Mouse (Mus musculus) spleen, embryonic (tissue): Measurements from ENCODE around the gene Zfp987.
"Not testable (repeated sequence)": the region's sequence is repeated elsewhere in the genome, so short reads cannot be mapped to it uniquely, and the experiment has no call there.

Source experiments
- CTCF ChIA-PET: fragments of 350-600 bp; sonication (Branson Sonifier 250); formaldehyde crosslinking; loops from one replicate; lab custom pipeline; 2022; lab: Charles Lee

Gene Zfp987

GRCm38 (mm10) chr4:146096998-146097397 lies at the start of gene Zfp987:
TSS of gene Zfp987 (plus strand) at chr4:146097298.
- CTCF ChIA-PET = not testable (repeated sequence)

GRCm38 (mm10) chr4:146052536-146052935 lies 44.6 kb upstream of the Zfp987 start:
- CTCF ChIA-PET = not testable (repeated sequence)

GRCm38 (mm10) chr4:146053445-146053844 lies 43.7 kb upstream of the Zfp987 start:
- CTCF ChIA-PET = not testable (repeated sequence)

GRCm38 (mm10) chr4:146055335-146055734 lies 41.8 kb upstream of the Zfp987 start:
- CTCF ChIA-PET = no interaction called here

DNA sequence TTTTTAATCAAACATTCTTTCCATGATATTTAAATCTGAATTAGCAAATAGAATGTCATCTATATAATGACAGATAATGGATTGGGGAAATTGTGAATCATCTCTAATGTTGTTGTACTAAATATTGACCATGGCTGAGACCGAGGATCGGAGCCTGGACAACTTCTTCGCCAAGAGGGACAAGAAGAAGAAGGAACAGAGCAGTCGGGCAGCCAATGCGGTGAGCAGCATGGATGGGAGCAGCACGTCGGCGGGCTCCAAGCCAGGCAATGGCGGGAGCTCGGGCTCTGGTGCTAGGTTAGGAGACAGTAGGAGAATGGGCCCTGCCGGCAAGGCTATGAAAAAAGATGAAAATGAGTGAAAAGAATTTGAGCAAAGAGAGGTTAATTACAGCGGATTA lies 38.5 kb upstream of the Zfp987 start:
- CTCF ChIA-PET = not testable (repeated sequence)

GRCm38 (mm10) chr4:146059078-146059477 lies 38.0 kb upstream of the Zfp987 start:
- CTCF ChIA-PET = not testable (repeated sequence)

GRCm38 (mm10) chr4:146059974-146060693 lies 37.0 kb upstream of the Zfp987 start:
- CTCF ChIA-PET = not testable (repeated sequence)

- CTCF ChIA-PET = not testable (repeated sequence)
These were observed 36.0 kb upstream of the Zfp987 start for GRCm38 (mm10) chr4:146061082-146061481.

- CTCF ChIA-PET = not testable (repeated sequence)
These were observed 35.1 kb upstream of the Zfp987 start for GRCm38 (mm10) chr4:146062021-146062420.

DNA sequence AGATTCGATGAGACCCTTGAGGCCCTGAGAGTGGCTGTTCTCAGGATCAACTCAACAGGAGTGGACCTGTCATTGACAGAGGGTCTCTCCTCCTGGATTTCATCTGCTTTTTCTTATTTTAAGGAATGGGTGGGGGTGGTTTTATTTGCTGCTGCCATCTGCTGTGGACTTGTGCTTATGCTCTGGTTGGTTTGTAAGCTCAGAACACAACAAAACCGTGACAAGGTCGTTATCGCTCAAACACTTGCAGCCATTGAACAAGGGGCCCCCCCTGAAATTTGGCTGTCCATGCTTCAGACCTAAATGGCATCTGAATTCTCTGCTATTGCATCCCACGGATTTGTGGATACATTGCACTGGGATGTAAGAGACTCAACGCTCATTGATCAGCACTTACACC lies 34.1 kb upstream of the Zfp987 start:
- CTCF ChIA-PET = not testable (repeated sequence)

DNA sequence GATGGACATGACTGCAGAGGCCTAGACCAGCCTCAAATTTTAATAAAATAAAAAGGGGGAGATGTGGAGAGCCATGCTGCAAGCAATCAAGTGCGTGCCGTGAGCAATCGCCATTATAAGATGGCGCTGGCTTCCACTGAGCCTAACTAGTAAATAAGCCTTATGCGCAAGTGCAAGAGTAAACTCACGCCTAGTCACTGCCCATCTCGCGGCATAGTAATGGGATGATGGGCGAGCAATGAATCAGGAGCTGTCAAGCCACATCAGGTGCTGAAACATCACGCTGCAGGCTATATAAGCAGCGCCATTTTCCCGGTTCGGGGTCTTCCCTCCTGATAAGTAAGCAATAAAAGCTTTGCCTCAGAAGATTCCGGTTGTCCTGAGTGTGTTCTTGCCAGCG lies 33.5 kb upstream of the Zfp987 start:
- CTCF ChIA-PET = not testable (repeated sequence)

DNA sequence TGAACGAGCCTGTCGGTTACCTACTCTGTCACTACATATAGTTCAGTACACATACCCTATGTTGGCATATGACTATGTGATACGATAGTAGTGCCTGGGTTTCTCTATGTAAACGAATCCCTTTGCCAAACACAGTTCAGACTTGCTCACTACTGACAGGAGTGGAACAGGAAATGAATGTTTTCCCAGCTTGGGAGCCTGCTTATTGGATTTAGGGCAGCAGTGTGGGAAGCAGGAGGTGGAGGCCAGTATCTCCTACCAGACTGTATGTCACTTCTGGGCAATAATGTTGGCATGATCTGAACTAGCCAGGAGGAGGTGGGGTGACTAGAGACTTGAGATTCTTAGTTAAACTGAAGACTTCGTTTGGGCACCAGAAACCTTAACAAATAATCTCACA lies 32.3 kb upstream of the Zfp987 start:
- CTCF ChIA-PET = not testable (repeated sequence)

DNA sequence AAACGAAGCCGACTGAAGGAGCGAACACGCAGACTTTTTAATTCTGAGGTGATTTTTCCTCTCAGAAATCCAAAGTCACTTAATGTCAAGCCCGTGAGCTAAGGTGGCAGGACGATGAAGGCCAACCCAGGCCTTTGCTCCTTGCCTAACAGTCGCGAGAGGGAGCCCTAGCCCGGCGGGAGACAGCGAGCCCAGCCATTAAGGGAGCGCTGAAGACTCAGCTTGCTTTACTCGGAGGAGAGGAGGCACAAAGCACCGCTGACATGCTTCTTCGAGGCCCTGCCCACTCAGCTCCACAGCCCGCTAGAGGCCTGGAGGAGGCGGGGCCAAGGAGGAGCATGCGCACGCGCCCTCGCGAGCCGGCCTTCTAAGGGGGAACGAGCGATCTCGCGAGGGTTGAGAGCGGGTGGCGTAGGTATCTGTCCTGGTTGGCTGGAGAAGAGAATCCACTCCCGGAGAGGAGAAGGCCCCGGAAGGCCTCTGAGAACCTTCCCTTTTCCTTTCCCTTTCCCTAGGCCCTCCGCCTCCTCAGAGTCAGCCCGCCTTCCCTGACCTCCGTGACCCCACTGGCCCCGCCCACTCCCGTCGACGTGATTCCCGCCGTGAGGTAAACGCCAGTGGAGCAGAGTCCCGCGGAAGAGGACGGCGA lies 30.0 kb upstream of the Zfp987 start:
- CTCF ChIA-PET = not testable (repeated sequence)

DNA sequence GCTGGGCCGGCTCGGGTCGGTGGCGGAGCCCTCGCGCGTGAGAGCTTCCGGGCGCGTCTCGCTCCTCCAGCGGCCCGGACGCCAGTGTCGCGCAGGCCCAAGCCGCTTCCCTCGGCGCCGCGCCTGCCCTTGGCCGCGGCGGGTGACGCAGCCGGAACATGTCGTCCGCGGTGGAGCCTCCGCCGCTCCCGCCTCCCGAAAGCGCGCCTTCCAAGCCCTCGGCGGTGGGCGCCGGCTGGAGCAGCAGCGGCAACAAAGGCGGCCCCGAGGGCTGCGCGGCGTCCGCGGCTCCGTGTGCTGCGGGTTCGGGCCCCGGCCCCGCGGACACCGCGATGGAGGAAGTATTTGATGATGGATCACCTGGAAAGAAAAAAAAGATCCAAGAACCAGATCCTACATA lies 29.5 kb upstream of the Zfp987 start:
- CTCF ChIA-PET = not testable (repeated sequence)

DNA sequence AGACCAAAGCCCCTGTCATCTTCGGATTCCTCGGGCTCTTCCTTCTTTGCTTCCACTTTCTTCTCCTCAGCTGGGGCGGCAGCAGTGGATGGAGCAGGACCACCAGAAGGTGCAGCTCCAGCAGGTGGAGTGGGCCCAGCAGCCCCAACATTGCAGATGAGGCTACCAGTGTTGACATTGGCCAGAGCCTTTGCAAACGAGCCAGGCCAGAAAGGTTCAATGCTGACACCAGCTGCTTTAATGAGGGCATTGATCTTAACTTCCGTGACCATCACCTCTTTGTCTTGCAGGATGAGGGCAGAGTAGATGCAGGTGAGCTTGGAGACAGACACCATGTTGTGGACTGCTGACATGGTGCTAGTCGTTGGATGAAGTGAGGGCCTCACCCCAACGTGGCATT lies 23.8 kb upstream of the Zfp987 start:
- CTCF ChIA-PET = not testable (repeated sequence)

DNA sequence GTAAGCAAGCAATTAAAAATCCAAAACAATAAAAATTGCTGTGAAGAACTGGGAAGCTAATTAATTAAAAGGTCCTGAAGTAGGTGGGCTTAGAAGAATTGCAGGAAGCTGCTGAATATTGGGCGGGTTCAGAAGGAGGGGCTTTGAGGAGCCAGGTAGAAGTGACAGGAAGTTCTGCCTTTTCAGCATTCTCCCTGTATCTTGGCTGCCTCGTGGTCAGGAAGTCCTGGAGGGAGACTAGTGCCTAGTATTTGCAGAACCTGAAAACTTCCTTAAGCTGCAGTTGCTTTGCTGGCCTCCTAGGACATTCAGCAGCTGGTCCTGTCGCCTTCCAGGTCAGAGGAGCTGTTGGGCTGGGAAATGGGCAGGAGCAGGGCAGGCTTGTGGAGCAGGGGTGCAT lies 4.3 kb downstream of the Zfp987 start:
- CTCF ChIA-PET = not testable (repeated sequence)

DNA sequence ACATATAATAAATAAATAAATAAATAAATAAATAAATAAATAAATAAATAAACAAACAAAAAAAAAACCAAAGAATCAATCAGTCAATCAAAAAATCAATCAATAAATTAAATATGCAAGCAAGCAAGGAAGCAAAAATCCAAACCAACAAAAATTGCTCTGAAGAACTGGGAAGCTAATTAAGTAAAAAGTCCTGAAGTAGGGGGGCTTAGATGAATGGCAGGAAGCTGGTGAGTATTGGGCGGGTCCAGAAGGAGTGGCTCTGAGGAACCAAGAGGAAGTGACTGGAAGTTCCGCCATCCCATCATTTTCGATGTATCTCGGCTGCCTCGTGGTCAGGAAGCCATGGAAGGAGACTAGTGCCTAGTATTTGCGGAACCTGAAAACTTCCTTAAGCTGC lies 59.4 kb downstream of the Zfp987 start, which contains the start of gene Zfp600:
Zfp600 (plus strand) TSS at position 301 of the 400 bp plus-strand sequence.
- CTCF ChIA-PET = not testable (repeated sequence)

DNA sequence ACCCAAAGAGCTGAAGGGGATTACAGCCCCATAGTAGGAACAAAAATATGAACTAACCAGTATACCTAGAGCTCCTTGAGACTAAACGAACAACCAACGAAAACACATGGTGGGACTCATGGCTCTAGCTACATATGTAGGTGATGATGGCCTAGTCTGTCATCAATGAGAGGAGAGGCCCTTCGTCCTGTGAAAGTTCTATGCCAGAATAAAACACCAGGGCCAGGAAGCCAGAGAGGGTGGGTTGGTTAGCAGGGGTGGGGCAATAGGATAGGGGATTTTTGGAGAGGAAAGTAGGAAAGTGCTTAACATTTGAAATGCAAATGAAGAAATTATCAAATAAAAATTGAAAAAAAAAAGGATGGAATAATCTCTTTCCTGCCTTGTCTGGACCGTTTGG lies 65.8 kb downstream of the Zfp987 start:
- CTCF ChIA-PET = not testable (repeated sequence)

GRCm38 (mm10) chr4:146167202-146167832 lies 70.2 kb downstream of the Zfp987 start:
- CTCF ChIA-PET = not testable (repeated sequence)

- CTCF ChIA-PET = not testable (repeated sequence)
These were observed 70.9 kb downstream of the Zfp987 start for GRCm38 (mm10) chr4:146167879-146168532.

DNA sequence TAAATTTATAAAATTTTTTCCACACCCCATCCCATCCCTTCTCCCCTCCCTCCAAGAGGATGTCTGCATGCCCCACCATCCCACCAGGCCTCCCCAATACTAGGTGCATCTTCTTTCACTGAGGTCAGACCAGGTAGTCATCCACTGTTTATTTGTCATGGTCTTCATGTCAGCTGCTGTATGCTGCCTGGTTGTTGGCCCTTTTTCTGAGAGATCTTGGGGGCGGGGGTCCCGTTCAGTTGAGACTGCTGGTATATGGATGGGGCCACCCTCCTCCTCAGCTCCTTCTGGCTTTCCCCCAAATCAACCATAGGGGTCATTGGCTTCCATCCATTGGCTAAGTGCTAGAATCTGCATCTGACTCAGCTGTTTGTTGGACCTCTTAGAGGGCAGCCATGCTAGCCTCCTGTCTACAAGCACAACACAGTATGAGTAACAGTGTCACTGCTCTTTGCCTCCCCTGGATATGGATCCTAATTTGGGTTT lies 71.7 kb downstream of the Zfp987 start:
- CTCF ChIA-PET = not testable (repeated sequence)
